Mouse (Mus musculus) C2C12 (cell line): ENCODE measurements around the gene 1700003F12Rik. TPM values are rescaled to one million over a fixed set of nuclear protein-coding genes. Genes with fewer than 3 reads are reported as not detected.

ENCODE experiments used
- H3K27me3 ChIP-seq: one replicate; pipeline ENCODE4 v1.6.1; 2011; ENCODE audit not compliant: control insufficient read depth, insufficient read depth, insufficient read length
- H3K36me3 ChIP-seq: one replicate; pipeline ENCODE4 v1.6.1; 2011; ENCODE audit not compliant: control insufficient read depth, insufficient read depth
- H3K4me3 ChIP-seq: one replicate; pipeline ENCODE4 v1.5.1; 2011; ENCODE audit warnings: mild to moderate bottlenecking, control low read depth; ENCODE audit not compliant: poor library complexity, insufficient read depth, severe bottlenecking
- H3K79me2 ChIP-seq: one replicate; pipeline ENCODE4 v1.6.1; 2011; ENCODE audit not compliant: control insufficient read depth, insufficient read depth
- H3K79me3 ChIP-seq: one replicate; pipeline ENCODE4 v1.6.1; 2011; ENCODE audit warnings: low read depth, control low read depth
- H3ac ChIP-seq: one replicate; pipeline ENCODE3; 2011; ENCODE audit warnings: low read depth; ENCODE audit not compliant: control insufficient read depth, insufficient read length
- CEBPB ChIP-seq: IDR thresholded peaks from one replicate; pipeline ENCODE4 v1.6.1; 2011; ENCODE audit warnings: low read depth, mild to moderate bottlenecking, control low read depth, moderate library complexity
- CTCF ChIP-seq: IDR thresholded peaks from one replicate; pipeline ENCODE4 v1.5.1; 2011; ENCODE audit not compliant: control insufficient read depth, insufficient read depth, insufficient read length
- FOSL1 ChIP-seq: IDR thresholded peaks from one replicate; pipeline ENCODE4 v1.8.0; 2011; ENCODE audit warnings: mild to moderate bottlenecking, low read length; ENCODE audit not compliant: poor library complexity, insufficient read depth, severe bottlenecking
- MAX ChIP-seq: IDR thresholded peaks from one replicate; pipeline ENCODE4 v1.6.1; 2011; ENCODE audit warnings: mild to moderate bottlenecking, control low read depth
- MYOD1 ChIP-seq: IDR thresholded peaks from one replicate; pipeline ENCODE4 v1.6.1; 2011; ENCODE audit warnings: low read depth; ENCODE audit not compliant: control insufficient read depth, insufficient read length
- MYOG ChIP-seq: IDR thresholded peaks from one replicate; pipeline ENCODE4 v1.6.1; 2011; ENCODE audit not compliant: control insufficient read depth, insufficient read length; ENCODE audit errors: extremely low read depth
- USF1 ChIP-seq: IDR thresholded peaks from one replicate; pipeline ENCODE4 v1.6.1; 2011; ENCODE audit warnings: low read depth, mild to moderate bottlenecking, control low read depth, moderate library complexity
- polyA plus RNA-seq: library from polyadenylated mRNA; unstranded; fragments of >200 nt; fragmentation: generic; extraction: Trizol; gene quantifications from one replicate; pipeline ENCODE4 v1.2.1, GENCODE M21; 2012; ENCODE audit warnings: missing spikeins

The 1700003F12Rik gene
- polyA plus RNA-seq, 1 experiment: 6.8 TPM

- no peaks in the 10 kb centered on the region for H3K27me3 ChIP-seq
- no peaks in the 10 kb centered on the region for H3K79me2 ChIP-seq
- no peaks in the 10 kb centered on the region for H3K79me3 ChIP-seq
- no peak overlapping the region for H3ac ChIP-seq
- no peak overlapping the region for H3K4me3 ChIP-seq
- H3K36me3 ChIP-seq: no peaks in the 10 kb centered on the region
- TF ChIP-seq CEBPB (no peak), MAX (no peak), USF1 (peak; percentile 49), CTCF (no peak), FOSL1 (no peak)
Observed at GRCm38 (mm10) chr2:154595775-154596174, 48.9 kb downstream of the 1700003F12Rik start.

- no peaks in the 10 kb centered on the region for H3K36me3 ChIP-seq
- no peaks in the 10 kb centered on the region for H3K79me2 ChIP-seq
- TF ChIP-seq MYOD1: no peak
- no peak for TF ChIP-seq USF1
- TF ChIP-seq FOSL1: no peak
- no peak for TF ChIP-seq MYOG
- no peak for TF ChIP-seq MAX
- TF ChIP-seq CEBPB: no peak
- TF ChIP-seq CTCF: no peak
Observed at GRCm38 (mm10) chr2:154597399-154597798, 50.5 kb downstream of the 1700003F12Rik start.

More at GRCm38 (mm10) chr2:154597399-154597798, 50.5 kb downstream of the 1700003F12Rik start:
- H3ac ChIP-seq: no peak overlapping the region
- H3K4me3 ChIP-seq: no peak overlapping the region
- no peaks in the 10 kb centered on the region for H3K79me3 ChIP-seq
- no peaks in the 10 kb centered on the region for H3K27me3 ChIP-seq

Other genes starting within 250 kb of the 1700003F12Rik start
- gene Bpifb9b, start 239.9 kb upstream of the 1700003F12Rik start, polyA plus RNA-seq: not detected
- gene Cdk5rap1, start 174.1 kb upstream of the 1700003F12Rik start, polyA plus RNA-seq: 9.8 TPM
- 28.5 TPM for gene Snta1, start 139.0 kb upstream of the 1700003F12Rik start, polyA plus RNA-seq
- 8.5 TPM for gene Cbfa2t2, start 110.6 kb upstream of the 1700003F12Rik start, polyA plus RNA-seq
- 0.33 TPM for gene Actl10, start 4.7 kb downstream of the 1700003F12Rik start, polyA plus RNA-seq
- 0.46 TPM for gene Necab3, start 11.8 kb downstream of the 1700003F12Rik start, polyA plus RNA-seq
- 33.3 TPM for gene E2f1, start 22.8 kb downstream of the 1700003F12Rik start, polyA plus RNA-seq
- gene Pxmp4, start 56.6 kb downstream of the 1700003F12Rik start, polyA plus RNA-seq: 6.4 TPM
- 2.6 TPM for gene Zfp341, start 66.2 kb downstream of the 1700003F12Rik start, polyA plus RNA-seq
- gene 4930519P11Rik, start 66.4 kb downstream of the 1700003F12Rik start, polyA plus RNA-seq: 0.08 TPM
- gene Chmp4b, start 104.6 kb downstream of the 1700003F12Rik start, polyA plus RNA-seq: 123 TPM
- not detected for gene Gm14214, start 222.9 kb downstream of the 1700003F12Rik start, polyA plus RNA-seq
- 358 TPM for gene Raly, start 244.0 kb downstream of the 1700003F12Rik start, polyA plus RNA-seq
- gene a, start 244.3 kb downstream of the 1700003F12Rik start, polyA plus RNA-seq: not detected